24 mouse cellular contexts compared by ENCODE assay signal in genomic region chr16:86397521-86397920, GRCm38 (mm10).
"Had no signal": no experiment of that assay in that cellular context is flagged by ENCODE, and none has a peak within 500 bp of the region (broad histone marks: within the 10 kb centered on the region; RNA-seq: fewer than 3 reads in every experiment).

No protein-coding gene starts in this region.

- H3K4me1 ChIP-seq: heart, embryonic 13.5 days; heart, embryonic 15.5 days; hindbrain, embryonic 13.5 days; hindbrain, embryonic 15.5 days; kidney, embryonic 15.5 days; limb, embryonic 13.5 days; limb, embryonic 15.5 days; liver, embryonic 12.5 days had no signal

- H3K9me3 ChIP-seq: heart, embryonic 13.5 days; heart, embryonic 15.5 days; hindbrain, embryonic 13.5 days; hindbrain, embryonic 15.5 days; kidney, embryonic 15.5 days; limb, embryonic 13.5 days; limb, embryonic 15.5 days; liver, embryonic 12.5 days had no signal

- H3K27ac ChIP-seq: heart, adult 2 months; heart, embryonic 13.5 days; heart, embryonic 15.5 days; hindbrain, embryonic 13.5 days; hindbrain, embryonic 15.5 days; hindbrain, postnatal 0 days; kidney, embryonic 15.5 days; limb, embryonic 13.5 days; limb, embryonic 15.5 days; liver, embryonic 12.5 days; liver, embryonic 14.5 days had no signal

- ATAC-seq: hindbrain, postnatal 0 days; intestine, embryonic 16.5 days; liver, embryonic 12.5 days had no signal

- H3K4me3 ChIP-seq: heart, adult 2 months; heart, embryonic 13.5 days; heart, embryonic 15.5 days; hindbrain, embryonic 13.5 days; hindbrain, embryonic 15.5 days; kidney, embryonic 15.5 days; limb, embryonic 13.5 days; limb, embryonic 15.5 days; liver, embryonic 12.5 days had no signal

- H3K4me2 ChIP-seq: heart, embryonic 11.5 days; heart, embryonic 13.5 days; heart, embryonic 15.5 days; hindbrain, embryonic 13.5 days; hindbrain, embryonic 15.5 days; kidney, embryonic 15.5 days; limb, embryonic 13.5 days; limb, embryonic 15.5 days; liver, embryonic 12.5 days had no signal

- H3K9ac ChIP-seq: heart, embryonic 13.5 days; heart, embryonic 15.5 days; hindbrain, embryonic 13.5 days; hindbrain, embryonic 15.5 days; kidney, embryonic 15.5 days; limb, embryonic 13.5 days; limb, embryonic 15.5 days; liver, embryonic 12.5 days; liver, embryonic 14.5 days had no signal

- DNase-seq: gastrocnemius, postnatal 14 days; gastrocnemius, postnatal 36 days; heart, adult 11 months; heart, adult 2 months; heart, postnatal 14 days; heart, postnatal 36 days; kidney, adult 11 months; kidney, postnatal 10 days; kidney, postnatal 25 days; layer of hippocampus, adult 9-11 months; layer of hippocampus, postnatal 36 days; left cerebral cortex, postnatal 4 days had no signal

- H3K27me3 ChIP-seq: heart, embryonic 13.5 days; heart, embryonic 15.5 days; hindbrain, embryonic 13.5 days; hindbrain, embryonic 15.5 days; kidney, embryonic 15.5 days; limb, embryonic 13.5 days; limb, embryonic 15.5 days; liver, embryonic 12.5 days had no signal

- H3K36me3 ChIP-seq: heart, embryonic 13.5 days; heart, embryonic 15.5 days; hindbrain, embryonic 13.5 days; hindbrain, embryonic 15.5 days; kidney, embryonic 15.5 days; limb, embryonic 13.5 days; limb, embryonic 15.5 days; liver, embryonic 12.5 days had no signal
